Mouse (Mus musculus): ENCODE results near the gene Zkscan6. TPM values are rescaled to one million over a fixed set of nuclear protein-coding genes. Genes with fewer than 3 reads are reported as not detected.

Zkscan6 gene
- polyA plus RNA-seq, 1 experiment from 2014 or later: 14.0 TPM

DNA sequence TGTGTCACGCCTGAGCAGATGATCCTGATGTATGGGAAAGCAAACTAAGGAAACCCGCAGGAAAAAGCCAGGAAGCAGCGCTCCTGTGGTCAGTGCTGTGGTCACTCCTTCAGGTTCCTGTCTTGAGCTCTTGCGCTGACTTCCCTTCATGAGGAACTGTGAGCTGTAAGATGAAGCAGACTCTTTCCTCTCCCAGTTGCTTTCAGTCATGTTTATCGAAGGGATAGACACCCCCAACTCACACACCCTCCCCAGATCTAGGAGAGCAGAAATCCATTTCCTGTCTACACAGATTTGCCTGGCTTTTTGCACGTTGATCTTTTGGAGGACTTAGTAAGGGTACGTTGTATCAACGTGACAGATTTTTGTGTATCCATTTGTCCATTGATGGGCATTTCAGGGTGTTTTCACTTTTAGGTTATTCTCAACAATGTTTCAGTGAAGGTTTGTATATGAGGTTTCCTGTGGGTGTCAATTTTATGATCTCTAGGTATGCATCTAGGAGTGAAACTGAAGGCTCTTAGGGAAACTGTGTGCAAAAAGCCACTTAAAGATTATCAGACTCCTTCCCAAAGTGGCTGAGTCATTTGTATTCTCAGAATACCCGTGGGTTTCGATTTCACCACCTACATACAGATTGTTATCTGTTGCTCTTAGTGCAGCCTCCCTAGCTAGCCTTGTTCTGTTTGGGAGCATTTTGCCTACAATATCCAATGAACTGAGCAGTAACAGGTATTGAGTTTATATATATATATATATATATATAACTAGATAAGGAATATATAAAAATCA lies 12.4 kb upstream of the Zkscan6 start:
- H3K4me3 ChIP-seq (ENCODE audit: low read depth, low read length): no peak overlapping the region
- no peaks in the 10 kb centered on the region for H3K9me3 ChIP-seq (ENCODE audit: control insufficient read depth, low read length)
- no peak overlapping the region for H3K27ac ChIP-seq (ENCODE audit: low read depth)
- WGBS: 59% methylated on average over 10 of the region's 10 CpGs
- H3K4me1 ChIP-seq (replicated peaks; ENCODE audit: control insufficient read depth, insufficient read depth, low read length): no peaks in the 10 kb centered on the region
- no peak overlapping the region for H3K4me2 ChIP-seq (ENCODE audit: low read length)
- H3K9ac ChIP-seq (ENCODE audit: low read length): no peak overlapping the region
- DNase-seq (ENCODE audit: low spot score) (no peak), ATAC-seq (replicated peaks; ENCODE audit: low FRiP score, low TSS enrichment, low read depth) (no peak)
- H3K36me3 ChIP-seq (ENCODE audit: control insufficient read depth, insufficient read depth, low read length): no peaks in the 10 kb centered on the region
- H3K27me3 ChIP-seq (replicated peaks; ENCODE audit: control insufficient read depth, insufficient read depth, low read length): no peaks in the 10 kb centered on the region

DNA sequence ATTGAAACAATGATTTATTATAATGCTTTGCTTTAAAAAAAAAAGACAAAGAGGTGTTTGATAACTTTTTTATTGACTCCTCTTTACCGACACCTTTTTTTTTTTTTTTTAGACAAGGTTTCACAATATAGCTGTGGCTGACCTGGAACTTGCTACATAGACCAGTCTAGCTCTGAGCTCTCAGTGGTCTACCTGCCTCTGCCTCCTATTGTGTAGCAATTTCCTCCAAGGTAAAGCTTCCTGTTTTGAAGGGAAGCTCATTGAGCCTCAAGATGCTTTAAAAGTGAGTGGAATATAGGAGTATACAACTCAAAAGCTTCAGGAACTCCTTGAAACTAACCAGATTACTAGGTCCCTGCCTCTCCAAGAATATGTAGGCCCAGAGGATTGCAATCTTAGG lies 11.1 kb upstream of the Zkscan6 start:
- 85% methylated on average over 1 of the region's 1 CpGs for WGBS
- no peak overlapping the region for H3K4me3 ChIP-seq (ENCODE audit: low read depth, low read length)

DNA sequence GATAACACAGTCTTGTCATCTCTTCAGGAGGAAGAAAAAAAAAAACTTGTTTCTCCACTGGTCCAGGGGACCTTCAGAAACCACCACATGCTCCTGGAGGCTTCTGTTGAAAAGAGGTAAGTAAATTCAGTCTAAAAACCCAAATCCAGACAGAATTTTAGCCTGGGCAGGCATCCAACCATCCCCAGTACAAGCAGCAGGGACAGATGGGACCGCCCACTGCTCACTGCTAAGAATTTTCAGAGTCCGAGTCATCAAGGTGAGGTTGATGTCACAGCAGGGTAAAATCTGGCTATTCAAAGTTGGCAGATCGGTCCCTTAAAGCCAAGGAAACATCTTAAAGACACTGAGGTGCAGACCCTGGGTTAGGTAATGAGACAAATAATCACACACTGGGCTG lies 5.1 kb upstream of the Zkscan6 start:
- 60% methylated on average over 3 of the region's 3 CpGs for WGBS
- DNase-seq (ENCODE audit: low spot score): no peak

More for the DNA sequence above, 11.1 kb upstream of the Zkscan6 start:
- H3K27me3 ChIP-seq (replicated peaks; ENCODE audit: control insufficient read depth, insufficient read depth, low read length): no peaks in the 10 kb centered on the region
- H3K9me3 ChIP-seq (ENCODE audit: control insufficient read depth, low read length): no peaks in the 10 kb centered on the region
- no peaks in the 10 kb centered on the region for H3K4me1 ChIP-seq (replicated peaks; ENCODE audit: control insufficient read depth, insufficient read depth, low read length)
- H3K27ac ChIP-seq (ENCODE audit: low read depth): no peak overlapping the region
- H3K36me3 ChIP-seq (ENCODE audit: control insufficient read depth, insufficient read depth, low read length): no peaks in the 10 kb centered on the region
- H3K9ac ChIP-seq (ENCODE audit: low read length): no peak overlapping the region
- no peak for ATAC-seq (replicated peaks; ENCODE audit: low FRiP score, low TSS enrichment, low read depth)
- no peak overlapping the region for H3K4me2 ChIP-seq (ENCODE audit: low read length)
- DNase-seq (ENCODE audit: low spot score): no peak

DNA sequence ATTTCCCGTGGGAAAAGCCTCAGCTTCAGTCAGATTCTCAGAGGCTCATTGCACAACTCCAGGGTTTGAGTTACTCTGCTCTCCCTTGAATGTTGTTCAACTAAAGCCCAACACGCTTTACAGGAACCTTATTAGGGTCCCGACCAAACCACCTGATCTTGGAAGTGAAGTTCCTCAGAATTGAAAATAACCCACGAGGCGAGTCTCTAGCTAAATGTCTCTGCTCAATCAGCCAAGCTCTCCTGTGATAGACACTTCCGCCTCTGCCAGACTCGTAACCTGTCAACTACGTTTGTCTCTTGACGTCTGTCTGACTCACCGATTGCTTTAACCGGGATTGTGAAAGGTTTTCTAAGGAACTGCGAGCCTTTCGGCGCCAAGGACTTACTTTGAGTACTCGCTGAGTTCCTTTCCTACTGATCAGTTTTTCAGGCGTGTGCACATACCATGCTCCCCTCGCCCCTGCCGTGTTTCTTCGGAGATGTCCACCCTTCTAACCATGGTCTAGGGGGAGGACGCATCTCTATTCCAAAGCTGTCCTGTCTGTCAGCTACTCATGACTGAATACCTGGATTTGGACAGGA lies 562 bp upstream of the Zkscan6 start:
- no peak for DNase-seq (ENCODE audit: low spot score)
- H3K36me3 ChIP-seq (ENCODE audit: control insufficient read depth, insufficient read depth, low read length): no peaks in the 10 kb centered on the region
- H3K27me3 ChIP-seq (replicated peaks; ENCODE audit: control insufficient read depth, insufficient read depth, low read length): no peaks in the 10 kb centered on the region
- H3K9me3 ChIP-seq (ENCODE audit: control insufficient read depth, low read length): no peaks in the 10 kb centered on the region
- H3K4me2 ChIP-seq (ENCODE audit: low read length): peak overlapping the region; percentile 92
- peak; percentile 47 for ATAC-seq (replicated peaks; ENCODE audit: low FRiP score, low TSS enrichment, low read depth)
- H3K4me3 ChIP-seq (ENCODE audit: low read depth, low read length): peak overlapping the region; percentile 69
- H3K27ac ChIP-seq (ENCODE audit: low read depth): peak overlapping the region; percentile 88
- peak overlapping the region; percentile 71 for H3K9ac ChIP-seq (ENCODE audit: low read length)
- H3K4me1 ChIP-seq (replicated peaks; ENCODE audit: control insufficient read depth, insufficient read depth, low read length): peaks cover 7% of the 10 kb centered on the region
- 2% methylated on average over 20 of the region's 20 CpGs for WGBS

More for the DNA sequence above, 5.1 kb upstream of the Zkscan6 start:
- H3K4me3 ChIP-seq (ENCODE audit: low read depth, low read length): no peak overlapping the region
- H3K9ac ChIP-seq (ENCODE audit: low read length): no peak overlapping the region
- H3K4me2 ChIP-seq (ENCODE audit: low read length): no peak overlapping the region
- no peaks in the 10 kb centered on the region for H3K36me3 ChIP-seq (ENCODE audit: control insufficient read depth, insufficient read depth, low read length)
- 0 out of 2 replicates have a peak, but pooled peaks cover 3% of the 10 kb centered on the region for H3K4me1 ChIP-seq (replicated peaks; ENCODE audit: control insufficient read depth, insufficient read depth, low read length)
- H3K27me3 ChIP-seq (replicated peaks; ENCODE audit: control insufficient read depth, insufficient read depth, low read length): no peaks in the 10 kb centered on the region
- no peak overlapping the region for H3K27ac ChIP-seq (ENCODE audit: low read depth)
- no peak for ATAC-seq (replicated peaks; ENCODE audit: low FRiP score, low TSS enrichment, low read depth)
- no peaks in the 10 kb centered on the region for H3K9me3 ChIP-seq (ENCODE audit: control insufficient read depth, low read length)

DNA sequence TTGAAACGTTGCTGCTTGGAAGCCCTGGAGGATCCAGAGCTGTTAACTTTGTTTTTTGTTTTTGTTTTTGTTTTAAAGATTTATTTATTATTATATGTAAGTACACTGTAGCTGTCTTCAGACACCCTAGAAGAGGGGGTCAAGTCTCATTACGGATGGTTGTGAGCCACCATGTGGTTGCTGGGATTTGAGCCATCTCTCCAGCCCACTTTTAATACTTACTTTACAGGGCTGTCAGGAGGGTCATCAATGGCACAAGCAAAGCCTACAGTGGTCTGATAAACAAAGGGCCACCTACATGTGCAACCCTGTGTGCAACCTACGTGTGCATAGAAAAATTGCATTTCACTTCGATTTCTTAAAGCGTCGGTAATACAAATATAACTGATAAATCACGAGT lies 626 bp downstream of the Zkscan6 start:
- H3K4me1 ChIP-seq (replicated peaks; ENCODE audit: control insufficient read depth, insufficient read depth, low read length): peaks cover 10% of the 10 kb centered on the region
- H3K27me3 ChIP-seq (replicated peaks; ENCODE audit: control insufficient read depth, insufficient read depth, low read length): no peaks in the 10 kb centered on the region
- H3K27ac ChIP-seq (ENCODE audit: low read depth): peak overlapping the region; percentile 88
- WGBS: 46% methylated on average over 7 of the region's 7 CpGs
- no peak for ATAC-seq (replicated peaks; ENCODE audit: low FRiP score, low TSS enrichment, low read depth)
- H3K9ac ChIP-seq (ENCODE audit: low read length): peak overlapping the region; percentile 71
- no peaks in the 10 kb centered on the region for H3K36me3 ChIP-seq (ENCODE audit: control insufficient read depth, insufficient read depth, low read length)
- H3K4me3 ChIP-seq (ENCODE audit: low read depth, low read length): peak overlapping the region; percentile 69
- DNase-seq (ENCODE audit: low spot score): no peak
- peak overlapping the region; percentile 92 for H3K4me2 ChIP-seq (ENCODE audit: low read length)
- no peaks in the 10 kb centered on the region for H3K9me3 ChIP-seq (ENCODE audit: control insufficient read depth, low read length)

DNA sequence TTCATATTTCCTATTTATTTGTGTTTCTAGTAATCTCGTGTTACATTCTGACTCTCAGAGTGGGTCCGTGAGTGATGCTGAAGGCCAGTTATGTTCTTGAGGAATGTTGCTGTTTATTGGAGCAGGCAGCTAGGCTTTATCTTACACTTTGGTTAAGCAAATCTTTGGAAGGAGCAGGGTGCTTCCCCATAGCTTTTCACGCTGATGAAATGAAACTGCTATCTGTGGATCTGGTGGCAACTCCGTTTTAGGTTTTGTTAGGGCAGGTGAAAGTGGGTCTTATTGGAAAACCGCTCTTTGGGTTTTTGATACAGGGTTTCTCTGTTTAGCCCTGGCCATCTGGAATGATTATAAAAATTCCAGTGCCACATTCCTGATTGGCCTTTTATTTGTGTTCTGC lies 5.1 kb downstream of the Zkscan6 start:
- no peaks in the 10 kb centered on the region for H3K9me3 ChIP-seq (ENCODE audit: control insufficient read depth, low read length)
- H3K27me3 ChIP-seq (replicated peaks; ENCODE audit: control insufficient read depth, insufficient read depth, low read length): no peaks in the 10 kb centered on the region
- ATAC-seq (replicated peaks; ENCODE audit: low FRiP score, low TSS enrichment, low read depth): no peak
- no peak for DNase-seq (ENCODE audit: low spot score)
- H3K4me3 ChIP-seq (ENCODE audit: low read depth, low read length): no peak overlapping the region
- H3K4me1 ChIP-seq (replicated peaks; ENCODE audit: control insufficient read depth, insufficient read depth, low read length): peaks cover 8% of the 10 kb centered on the region
- no peak overlapping the region for H3K27ac ChIP-seq (ENCODE audit: low read depth)
- no peak overlapping the region for H3K9ac ChIP-seq (ENCODE audit: low read length)
- no peak overlapping the region for H3K4me2 ChIP-seq (ENCODE audit: low read length)
- WGBS: 24% methylated on average over 5 of the region's 5 CpGs
- H3K36me3 ChIP-seq (ENCODE audit: control insufficient read depth, insufficient read depth, low read length): peaks cover 31% of the 10 kb centered on the region

DNA sequence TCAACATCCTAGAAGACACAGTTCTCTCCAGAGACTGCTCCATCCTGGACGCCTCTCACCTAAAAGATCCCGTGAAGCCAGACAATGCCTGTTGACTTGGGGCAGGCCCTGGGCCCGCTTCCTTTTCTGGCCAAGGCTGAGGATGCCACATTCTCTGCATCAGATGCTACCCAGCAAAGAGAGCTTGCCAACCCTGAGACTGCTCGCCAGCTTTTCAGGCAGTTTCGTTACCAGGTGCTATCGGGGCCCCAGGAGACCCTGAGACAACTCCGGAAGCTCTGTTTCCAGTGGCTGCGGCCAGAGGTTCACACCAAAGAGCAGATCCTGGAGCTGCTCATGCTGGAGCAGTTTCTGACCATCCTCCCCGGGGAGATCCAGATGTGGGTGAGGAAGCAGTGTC lies 7.4 kb downstream of the Zkscan6 start:
- Histone ChIP-seq H3K36me3 (ENCODE audit: control insufficient read depth, insufficient read depth, low read length) (peaks cover 52% of the 10 kb centered on the region), H3K9ac (ENCODE audit: low read length) (no peak overlapping the region), H3K4me3 (ENCODE audit: low read depth, low read length) (no peak overlapping the region), H3K4me1 (replicated peaks; ENCODE audit: control insufficient read depth, insufficient read depth, low read length) (peaks cover 3% of the 10 kb centered on the region; the same call in 1 of the 2 replicates), H3K4me2 (ENCODE audit: low read length) (no peak overlapping the region), H3K27ac (ENCODE audit: low read depth) (no peak overlapping the region), H3K27me3 (replicated peaks; ENCODE audit: control insufficient read depth, insufficient read depth, low read length) (no peaks in the 10 kb centered on the region), H3K9me3 (ENCODE audit: control insufficient read depth, low read length) (no peaks in the 10 kb centered on the region)
- no peak for ATAC-seq (replicated peaks; ENCODE audit: low FRiP score, low TSS enrichment, low read depth)
- 93% methylated on average over 9 of the region's 9 CpGs for WGBS
- no peak for DNase-seq (ENCODE audit: low spot score)

DNA sequence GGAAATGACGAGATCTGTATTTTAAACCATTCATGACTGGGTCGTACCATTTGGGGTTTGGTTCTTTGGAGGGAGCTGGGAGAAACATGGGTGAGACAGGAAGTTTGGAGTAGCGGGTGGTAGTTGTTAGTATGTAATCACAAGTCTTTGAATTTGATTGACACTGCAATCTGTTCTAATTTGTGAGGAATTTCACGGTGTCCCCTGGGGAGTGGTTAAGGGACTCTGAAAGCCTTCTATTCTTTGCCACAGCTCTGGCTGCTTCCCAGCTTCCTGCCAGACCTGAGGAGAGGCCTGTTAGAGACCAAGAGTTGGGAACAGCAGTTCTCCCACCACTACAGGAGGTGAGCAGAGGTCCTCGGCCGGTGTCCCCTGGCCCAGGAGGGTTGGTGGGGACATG lies 9.3 kb downstream of the Zkscan6 start:
- ATAC-seq (replicated peaks; ENCODE audit: low FRiP score, low TSS enrichment, low read depth) (no peak), DNase-seq (ENCODE audit: low spot score) (no peak)
- H3K36me3 ChIP-seq (ENCODE audit: control insufficient read depth, insufficient read depth, low read length): peaks cover 56% of the 10 kb centered on the region
- no peak overlapping the region for H3K9ac ChIP-seq (ENCODE audit: low read length)
- no peaks in the 10 kb centered on the region for H3K9me3 ChIP-seq (ENCODE audit: control insufficient read depth, low read length)
- H3K4me3 ChIP-seq (ENCODE audit: low read depth, low read length): no peak overlapping the region
- no peak overlapping the region for H3K4me2 ChIP-seq (ENCODE audit: low read length)
- H3K27ac ChIP-seq (ENCODE audit: low read depth): no peak overlapping the region
- no peaks in the 10 kb centered on the region for H3K27me3 ChIP-seq (replicated peaks; ENCODE audit: control insufficient read depth, insufficient read depth, low read length)
- WGBS: 70% methylated on average over 6 of the region's 6 CpGs
- 0 out of 2 replicates have a peak, but pooled peaks cover 3% of the 10 kb centered on the region for H3K4me1 ChIP-seq (replicated peaks; ENCODE audit: control insufficient read depth, insufficient read depth, low read length)

DNA sequence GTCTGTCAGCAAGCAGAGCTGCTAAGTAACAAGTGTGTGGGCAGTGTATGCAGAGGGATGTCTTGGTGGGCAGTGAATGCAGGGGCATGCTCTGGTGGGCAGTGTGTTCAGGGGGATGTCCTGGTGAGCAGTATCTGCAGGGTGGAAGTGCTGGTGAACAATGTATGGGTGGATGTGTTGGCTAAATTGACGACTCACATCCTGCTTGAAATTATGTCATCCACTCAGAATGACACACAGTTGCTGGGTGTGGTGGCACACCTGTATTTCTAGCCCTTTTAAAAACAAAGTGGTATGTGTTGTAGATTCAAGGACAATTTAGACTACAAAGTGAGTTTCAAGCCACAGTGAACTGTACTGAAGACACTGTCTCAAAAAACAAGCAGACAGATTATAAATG lies 11.2 kb downstream of the Zkscan6 start:
- Histone ChIP-seq H3K4me1 (replicated peaks; ENCODE audit: control insufficient read depth, insufficient read depth, low read length) (no peaks in the 10 kb centered on the region), H3K36me3 (ENCODE audit: control insufficient read depth, insufficient read depth, low read length) (peaks cover 74% of the 10 kb centered on the region), H3K4me3 (ENCODE audit: low read depth, low read length) (no peak overlapping the region), H3K9me3 (ENCODE audit: control insufficient read depth, low read length) (no peaks in the 10 kb centered on the region), H3K27ac (ENCODE audit: low read depth) (no peak overlapping the region), H3K4me2 (ENCODE audit: low read length) (no peak overlapping the region), H3K27me3 (replicated peaks; ENCODE audit: control insufficient read depth, insufficient read depth, low read length) (no peaks in the 10 kb centered on the region), H3K9ac (ENCODE audit: low read length) (no peak overlapping the region)
- no peak for DNase-seq (ENCODE audit: low spot score)
- no peak for ATAC-seq (replicated peaks; ENCODE audit: low FRiP score, low TSS enrichment, low read depth)
- WGBS: 55% methylated on average over 1 of the region's 1 CpGs

Measured in intestine, embryonic 14.5 days (tissue).